Mouse (Mus musculus) G1E (cell line): ENCODE measurements around the gene Irf7.

ENCODE experiments used
- CTCF ChIP-seq: IDR thresholded peaks from 2 replicates; pipeline ENCODE4 v1.5.1; 2012; ENCODE audit warnings: low read depth, low read length, inconsistent platforms, mixed read lengths
- GATA1 ChIP-seq: IDR thresholded peaks from 2 replicates; pipeline ENCODE4 v1.6.1; 2012; ENCODE audit warnings: borderline replicate concordance, low read length, inconsistent platforms, mixed read lengths
- POLR2AphosphoS5 ChIP-seq: IDR thresholded peaks from 2 replicates; pipeline ENCODE4 v1.6.1; 2012; ENCODE audit warnings: low read depth, low read length, inconsistent platforms; ENCODE audit not compliant: insufficient replicate concordance
- TAL1 ChIP-seq: conservative IDR thresholded peaks from 2 replicates; pipeline ENCODE4 v1.6.1; 2012; ENCODE audit warnings: low read depth, low read length, inconsistent platforms, mixed read lengths

DNA sequence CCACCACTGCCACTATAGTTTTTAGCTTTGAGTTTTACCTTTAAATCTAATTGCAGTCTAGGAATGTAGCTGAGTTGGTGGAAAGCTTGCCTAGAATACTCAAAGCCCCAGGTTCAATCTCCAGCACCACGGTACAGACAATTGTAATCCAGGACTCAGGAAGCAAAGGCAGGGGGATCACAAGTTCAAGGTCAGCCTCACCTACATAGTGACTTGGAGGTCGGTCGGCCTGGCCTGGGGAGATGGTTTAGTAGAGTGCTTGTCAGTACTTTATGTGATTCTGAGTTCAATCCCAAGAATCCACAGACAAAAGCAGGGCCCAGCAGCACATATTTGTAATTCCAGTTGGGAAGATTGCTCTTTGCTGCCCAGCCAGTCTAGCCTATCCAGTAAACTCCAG, 21.8 kb upstream of the Irf7 start:
- TF ChIP-seq CTCF: no peak
- no peak for TF ChIP-seq GATA1
- no peak for TF ChIP-seq TAL1
- TF ChIP-seq POLR2AphosphoS5: no peak
